Comparison of ENCODE assay signal across 8 mouse cellular contexts in the genomic region with DNA sequence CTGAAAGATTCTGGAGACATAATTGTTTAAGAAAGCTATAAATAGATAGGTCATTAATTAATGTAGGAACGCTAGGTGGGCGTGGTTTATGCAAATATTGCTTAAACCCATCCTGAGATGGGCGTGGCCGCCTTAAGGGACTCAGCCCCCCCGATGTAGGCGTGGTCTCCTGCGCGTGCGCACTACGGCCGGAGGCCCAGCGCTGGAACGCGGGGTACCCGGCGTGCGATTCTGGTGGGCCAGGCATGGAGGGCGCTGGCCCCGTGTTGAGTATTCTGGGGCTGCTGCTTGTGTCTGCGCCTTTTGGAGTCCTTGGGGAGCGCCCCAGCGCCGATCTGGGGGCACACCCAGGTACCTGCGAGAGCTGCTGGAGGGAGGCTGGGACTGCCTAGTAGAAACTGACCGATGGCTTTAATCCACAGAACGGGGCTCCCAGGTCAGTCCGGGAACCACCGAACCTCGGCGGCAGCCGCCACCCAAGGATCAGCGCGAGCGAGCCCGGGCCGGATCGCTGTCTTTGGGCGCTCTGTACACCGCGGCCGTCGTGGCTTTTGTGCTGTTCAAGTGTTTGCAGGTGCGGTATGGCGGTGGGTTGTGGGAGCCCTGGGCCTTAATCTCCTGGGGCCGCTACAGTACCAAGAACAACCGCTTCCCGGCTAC. TPM values are rescaled to one million over a fixed set of nuclear protein-coding genes. Genes with fewer than 3 reads are reported as not detected.
DNase-seq lines count a peak whose midpoint lies in the region; ATAC-seq and TF ChIP-seq lines count a peak whose summit lies in the region.

No protein-coding gene starts in this region.

- 0 out of 2 replicates have a peak, but pooled peaks cover 4% of the 10 kb centered on the region for H3K9me3 ChIP-seq in hindbrain, embryonic 12.5 days (replicated peaks)

- peak overlapping the region; percentile 88 for H3K27ac ChIP-seq in hindbrain, embryonic 12.5 days

- in situ Hi-C loops in Patski (cut with MboI; ENCODE audit: low pct_unique_long_range_greater_than_20kb): no loop called here

- H3K9ac ChIP-seq in hindbrain, embryonic 12.5 days: peak overlapping the region; percentile 82

- peak overlapping the region; percentile 61 for H3K4me2 ChIP-seq in hindbrain, embryonic 12.5 days (replicated peaks)

- CTCF ChIA-PET in Patski (lab: Charles Lee): interaction anchor here (1.2 to 1.8 kb wide), 3 partner anchors 14 to 69 kb away, joined by 3 to 5 read pairs (median 3); a partner anchor contains a TSS

- peak; percentile 85 for DNase-seq in Patski (ENCODE audit: low read depth, low spot score)
- peak; percentile 99 for DNase-seq in cerebellum, postnatal 10 days
- DNase-seq in frontal cortex, postnatal 10 days (ENCODE audit: low spot score in 2 of 2): peak; percentile 93 to 96
- peak; percentile 93 to 98 for DNase-seq in layer of hippocampus, postnatal 25 days (ENCODE audit: extremely low spot score in 1 of 2, low spot score in 1 of 2)
- peak; percentile 98 for DNase-seq in lung, postnatal 14 days
- DNase-seq in ovary, postnatal 36 days (ENCODE audit: low spot score): peak; percentile 97
- peak; percentile 99 for DNase-seq in thymus, postnatal 14 days

- POLR2A ChIA-PET in Patski (lab: Charles Lee): interaction anchor here (0.6 to 1.0 kb wide), 5 partner anchors 13 to 511 kb away, joined by 3 to 6 read pairs (median 3); a partner anchor contains a TSS

- ATAC-seq in Patski: peak; percentile 53
- ATAC-seq in hindbrain, embryonic 12.5 days (ENCODE audit: low FRiP score): peak; percentile 94

- H3K4me3 ChIP-seq in hindbrain, embryonic 12.5 days: peak overlapping the region; percentile 76

- TF ChIP-seq CTCF in Patski (IDR thresholded peaks at IDR 0.05): no peak

- H3K4me1 ChIP-seq in hindbrain, embryonic 12.5 days: peaks cover 25% of the 10 kb centered on the region

- H3K27me3 ChIP-seq in Patski: no peaks in the 10 kb centered on the region
- no peaks in the 10 kb centered on the region for H3K27me3 ChIP-seq in hindbrain, embryonic 12.5 days

- under 1% methylated on average over 47 of the region's 47 CpGs for WGBS in hindbrain, embryonic 12.5 days

- H3K36me3 ChIP-seq in hindbrain, embryonic 12.5 days: peaks cover 13% of the 10 kb centered on the region; the same call in 1 of the 2 replicates

RNA-seq across cellular contexts. Expression of a gene that starts 0.6 kb away (rescaled TPM):
- 42.8 TPM for polyA plus RNA-seq in Patski (2021)
- polyA plus RNA-seq in hindbrain, embryonic 12.5 days (2016; fragmentation: Nextera tagmentation; extraction: Ambion mirVana): 50.8 and 51.4 TPM in 2 replicates
- total RNA-seq in layer of hippocampus, postnatal 25 days (2021): 10 to 100 TPM; 23.5 to 28.1 TPM

RNA-seq across cellular contexts. Expression of a gene that starts 6.2 kb away (rescaled TPM):
- polyA plus RNA-seq in Patski (2021): 5.5 TPM
- polyA plus RNA-seq in hindbrain, embryonic 12.5 days (2016; fragmentation: Nextera tagmentation; extraction: Ambion mirVana): 22.6 and 26.8 TPM in 2 replicates
- under 1 TPM; 0.27 to 0.70 TPM for total RNA-seq in layer of hippocampus, postnatal 25 days (2021)

RNA-seq across cellular contexts. Expression of a gene that starts 9.8 kb away (rescaled TPM):
- not detected for polyA plus RNA-seq in Patski (2021)
- polyA plus RNA-seq in hindbrain, embryonic 12.5 days (2016; fragmentation: Nextera tagmentation; extraction: Ambion mirVana): not detected in 2 replicates
- not detected for total RNA-seq in layer of hippocampus, postnatal 25 days (2021)

RNA-seq across cellular contexts. Expression of a gene that starts 13.4 kb away (rescaled TPM):
- polyA plus RNA-seq in Patski (2021): not detected
- polyA plus RNA-seq in hindbrain, embryonic 12.5 days (2016; fragmentation: Nextera tagmentation; extraction: Ambion mirVana): 1.3 and 1.5 TPM in 2 replicates
- under 1 TPM; 0.22 to 0.35 TPM for total RNA-seq in layer of hippocampus, postnatal 25 days (2021)

RNA-seq across cellular contexts. Expression of a gene that starts 30.2 kb away (rescaled TPM):
- 0.22 TPM for polyA plus RNA-seq in Patski (2021)
- polyA plus RNA-seq in hindbrain, embryonic 12.5 days (2016; fragmentation: Nextera tagmentation; extraction: Ambion mirVana): 59.3 and 105 TPM in 2 replicates
- 1 to 10 TPM; 5.1 to 5.8 TPM for total RNA-seq in layer of hippocampus, postnatal 25 days (2021)

Comparison
In these comparisons a context has a peak if more than half of its experiments do, and no peak if none do; other contexts are left out.
1. Peak in every context shown above with its lines: DNase-seq, ATAC-seq, H3K4me3 ChIP-seq and H3K27ac ChIP-seq.